Mouse (Mus musculus): ENCODE measurements around the gene Tepsin. TPM values are rescaled to one million over a fixed set of nuclear protein-coding genes. Genes with fewer than 3 reads are reported as not detected.

Tepsin gene
- 23.6 and 24.2 TPM in 2 replicates for polyA plus RNA-seq (2015; fragmentation: Nextera tagmentation; extraction: Ambion mirVana)

GRCm38 (mm10) chr11:120098588-120099511, at the start of gene Tepsin, which contains the start of gene Ndufaf8:
Gene Tepsin (minus strand): TSS chr11:120098731.
Gene Ndufaf8 (plus strand): TSS chr11:120098928.
- H3K4me2 ChIP-seq, result peak within 1 kb of the TSS; percentile 91
- peaks cover 8% of the 10 kb centered on the region; the same call in 1 of the 2 replicates for H3K36me3 ChIP-seq (replicated peaks)
- H3K27me3 ChIP-seq (replicated peaks), result no peaks in the 10 kb centered on the region
- no peaks in the 10 kb centered on the region for H3K9me3 ChIP-seq
- H3K4me1 ChIP-seq, result peaks cover 28% of the 10 kb centered on the region
- peak; percentile 97 for ATAC-seq (replicated peaks)
- peak within 1 kb of the TSS; percentile 82 for H3K9ac ChIP-seq
- H3K27ac ChIP-seq, result peak within 1 kb of the TSS; percentile 92
- under 1% methylated on average over 77 of the region's 77 CpGs for WGBS
- H3K4me3 ChIP-seq, result peak within 1 kb of the TSS; percentile 72

DNA sequence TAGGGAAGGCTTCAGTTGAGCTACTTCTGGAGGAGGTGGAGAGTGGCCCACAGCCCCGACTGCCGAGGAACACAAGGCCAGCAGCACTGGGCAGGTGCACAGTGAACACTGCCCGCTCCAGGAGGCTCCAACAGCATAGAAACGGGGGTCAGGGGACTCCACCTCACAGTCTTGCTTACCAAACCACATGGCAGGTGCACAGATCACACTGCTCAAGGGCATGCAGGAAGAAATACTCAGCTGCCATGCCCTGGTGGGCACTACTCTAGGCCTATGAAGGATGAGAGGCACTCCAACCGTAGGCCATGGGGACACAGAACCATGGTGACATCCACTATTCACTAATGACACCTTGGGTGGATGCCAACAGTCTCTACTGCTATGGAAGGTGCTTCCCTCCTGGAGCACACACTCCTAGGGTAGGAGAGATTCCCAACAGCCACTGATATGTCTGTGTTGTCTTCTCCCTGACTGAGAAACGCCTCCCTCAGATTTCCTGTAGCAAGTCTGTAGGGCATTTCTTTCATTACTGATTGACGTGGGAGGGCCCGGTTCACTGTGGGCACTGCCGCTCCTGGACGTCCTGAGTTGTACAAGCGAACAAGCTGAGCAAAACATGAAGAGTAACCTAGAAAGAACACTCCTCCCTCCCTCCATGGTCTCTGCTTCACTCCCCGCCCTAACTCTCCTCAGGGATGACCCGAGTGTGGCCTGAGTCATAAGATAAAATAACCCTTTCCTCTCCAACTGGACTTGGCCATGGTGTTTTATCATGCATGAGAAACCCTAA, 45.4 kb upstream of the Tepsin start:
- H3K9me3 ChIP-seq, result no peaks in the 10 kb centered on the region
- no peak overlapping the region for H3K4me3 ChIP-seq
- H3K4me2 ChIP-seq, result no peak overlapping the region
- H3K36me3 ChIP-seq (replicated peaks), result no peaks in the 10 kb centered on the region
- no peak for ATAC-seq (replicated peaks)
- 82% methylated on average over 13 of the region's 13 CpGs for WGBS
- no peak overlapping the region for H3K9ac ChIP-seq
- no peaks in the 10 kb centered on the region for H3K27me3 ChIP-seq (replicated peaks)
- peaks cover 7% of the 10 kb centered on the region for H3K4me1 ChIP-seq
- no peak overlapping the region for H3K27ac ChIP-seq

GRCm38 (mm10) chr11:120142601-120143051, 44.1 kb upstream of the Tepsin start:
- WGBS, result 69% methylated on average over 3 of the region's 3 CpGs
- Histone ChIP-seq H3K27me3 (replicated peaks) (no peaks in the 10 kb centered on the region), H3K4me2 (no peak overlapping the region), H3K27ac (no peak overlapping the region), H3K36me3 (replicated peaks) (no peaks in the 10 kb centered on the region), H3K9me3 (no peaks in the 10 kb centered on the region), H3K4me1 (0 out of 2 replicates have a peak, but pooled peaks cover 8% of the 10 kb centered on the region), H3K4me3 (no peak overlapping the region), H3K9ac (no peak overlapping the region)
- ATAC-seq (replicated peaks), result no peak

- no peak overlapping the region for H3K4me3 ChIP-seq
- ATAC-seq (replicated peaks), result no peak
- peaks cover 13% of the 10 kb centered on the region; the same call in 1 of the 2 replicates for H3K4me1 ChIP-seq
- 75% methylated on average over 6 of the region's 6 CpGs for WGBS
- H3K9ac ChIP-seq, result no peak overlapping the region
- H3K27ac ChIP-seq, result no peak overlapping the region
- no peaks in the 10 kb centered on the region for H3K27me3 ChIP-seq (replicated peaks)
- no peaks in the 10 kb centered on the region for H3K9me3 ChIP-seq
- H3K4me2 ChIP-seq, result no peak overlapping the region
- no peaks in the 10 kb centered on the region for H3K36me3 ChIP-seq (replicated peaks)
Measured at GRCm38 (mm10) chr11:120140255-120140654, 41.7 kb upstream of the Tepsin start.

DNA sequence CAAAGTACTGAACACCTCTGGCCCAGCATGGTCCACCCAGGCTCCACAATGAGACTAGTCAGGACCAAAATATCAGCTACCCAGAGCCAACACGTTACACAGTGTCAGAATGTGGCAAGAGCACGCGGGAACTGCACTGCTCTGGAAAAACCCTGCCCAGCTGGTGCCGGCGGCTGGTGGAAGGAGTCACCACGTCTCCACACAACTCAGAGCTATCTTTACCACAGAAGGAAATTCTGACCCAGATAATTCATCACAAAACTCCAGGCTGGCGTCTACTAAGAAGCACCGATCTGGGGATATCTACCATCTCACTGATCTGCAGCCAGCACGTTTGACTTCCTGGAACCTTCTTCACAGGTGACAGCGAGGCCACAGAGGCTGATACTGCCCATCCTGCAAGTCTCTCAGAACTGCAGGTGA, 40.8 kb upstream of the Tepsin start:
- ATAC-seq (replicated peaks), result no peak
- 92% methylated on average over 10 of the region's 10 CpGs for WGBS

DNA sequence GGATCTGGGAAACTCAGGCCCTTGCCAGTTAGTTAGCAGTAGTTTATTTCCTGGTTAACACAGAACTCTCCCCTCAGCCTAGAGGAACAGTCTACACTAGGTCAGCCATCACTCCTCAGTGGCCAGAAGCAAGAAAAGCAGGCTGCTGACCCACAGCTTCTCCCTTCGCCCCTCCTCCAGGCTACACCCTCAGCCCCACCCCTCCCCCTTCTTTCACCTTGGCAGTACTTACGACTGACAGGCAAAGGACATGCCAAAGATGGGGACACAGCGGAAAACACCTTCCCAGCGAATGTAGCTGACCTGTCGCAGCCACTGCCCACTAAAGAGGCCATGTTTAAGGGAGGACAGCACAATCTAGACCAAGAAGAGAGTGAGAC, 39.1 kb upstream of the Tepsin start:
- H3K27me3 ChIP-seq (replicated peaks), result no peaks in the 10 kb centered on the region
- no peaks in the 10 kb centered on the region for H3K9me3 ChIP-seq
- H3K4me3 ChIP-seq, result no peak overlapping the region
- H3K9ac ChIP-seq, result no peak overlapping the region
- H3K27ac ChIP-seq, result no peak overlapping the region
- WGBS, result 56% methylated on average over 5 of the region's 5 CpGs
- no peak overlapping the region for H3K4me2 ChIP-seq
- ATAC-seq (replicated peaks), result no peak
- 0 out of 2 replicates have a peak, but pooled peaks cover 7% of the 10 kb centered on the region for H3K36me3 ChIP-seq (replicated peaks)
- H3K4me1 ChIP-seq, result peaks cover 7% of the 10 kb centered on the region; the same call in 1 of the 2 replicates

More for the DNA sequence above, 40.8 kb upstream of the Tepsin start:
- H3K27me3 ChIP-seq (replicated peaks), result no peaks in the 10 kb centered on the region
- H3K4me3 ChIP-seq, result no peak overlapping the region
- no peak overlapping the region for H3K4me2 ChIP-seq
- H3K27ac ChIP-seq, result no peak overlapping the region
- peaks cover 13% of the 10 kb centered on the region; the same call in 1 of the 2 replicates for H3K4me1 ChIP-seq
- no peaks in the 10 kb centered on the region for H3K9me3 ChIP-seq
- no peaks in the 10 kb centered on the region for H3K36me3 ChIP-seq (replicated peaks)
- no peak overlapping the region for H3K9ac ChIP-seq

DNA sequence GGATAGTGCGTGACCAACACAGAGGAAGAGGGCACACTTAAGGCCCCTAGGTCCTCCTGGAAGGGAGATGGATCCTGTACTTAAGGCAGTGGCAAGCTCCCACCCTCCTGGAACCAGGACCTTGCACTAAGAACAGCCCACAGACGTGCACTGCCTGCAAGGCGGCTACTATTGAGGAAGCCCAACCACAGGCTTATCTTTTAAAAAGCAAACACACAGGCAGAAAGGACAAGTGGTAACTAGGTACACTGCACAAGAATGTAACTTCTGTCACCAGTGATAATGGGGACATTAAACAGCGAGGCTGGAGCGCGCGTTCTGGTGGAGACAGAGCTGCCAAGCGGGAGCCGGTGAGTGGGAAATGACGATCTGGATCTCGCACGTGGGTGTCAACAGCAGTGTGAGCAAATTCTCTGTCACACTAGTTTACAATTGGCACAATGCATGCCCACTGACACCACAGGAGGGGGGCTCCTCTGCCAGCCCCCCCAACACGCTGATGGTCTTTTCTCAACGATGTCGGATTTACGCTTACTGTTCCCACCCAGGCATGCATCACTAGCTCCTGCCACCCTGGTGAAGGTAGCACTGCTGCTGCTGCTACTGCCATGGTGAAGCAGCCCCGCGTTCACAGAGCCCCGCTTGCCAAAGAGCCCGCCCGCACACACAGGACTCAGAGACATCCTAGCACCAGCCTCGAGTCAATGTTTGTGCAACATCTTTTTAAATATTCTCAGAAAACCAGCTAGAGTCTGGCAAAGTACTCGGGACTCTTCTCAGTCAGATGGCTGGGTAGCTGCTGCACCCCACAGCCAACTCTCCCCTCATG, 38.5 kb upstream of the Tepsin start:
- H3K9ac ChIP-seq, result no peak overlapping the region
- H3K4me1 ChIP-seq, result peaks cover 7% of the 10 kb centered on the region; the same call in 1 of the 2 replicates
- H3K9me3 ChIP-seq, result no peaks in the 10 kb centered on the region
- ATAC-seq (replicated peaks), result no peak
- no peak overlapping the region for H3K4me2 ChIP-seq
- WGBS, result 54% methylated on average over 23 of the region's 23 CpGs
- H3K36me3 ChIP-seq (replicated peaks), result 0 out of 2 replicates have a peak, but pooled peaks cover 7% of the 10 kb centered on the region
- no peak overlapping the region for H3K27ac ChIP-seq
- no peaks in the 10 kb centered on the region for H3K27me3 ChIP-seq (replicated peaks)
- no peak overlapping the region for H3K4me3 ChIP-seq

DNA sequence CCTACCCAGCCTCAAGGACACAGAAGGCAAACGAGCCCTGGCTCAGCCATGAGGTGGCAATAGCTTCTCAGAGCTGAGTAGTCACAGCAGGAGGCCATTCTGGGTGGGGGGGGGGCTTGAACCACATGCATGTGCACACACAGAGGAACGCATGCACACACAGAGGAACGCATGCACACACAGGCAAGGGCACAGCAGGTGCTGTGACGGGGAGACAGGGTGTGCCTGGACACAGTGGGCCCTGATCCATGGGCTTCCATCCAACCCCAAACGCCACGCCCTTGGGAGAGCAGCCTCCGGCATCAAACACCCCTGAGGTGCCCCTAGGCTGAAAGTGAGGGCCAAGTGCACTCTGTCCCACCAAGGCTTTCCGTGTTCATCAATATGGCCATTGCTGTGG, 37.7 kb upstream of the Tepsin start:
- Histone ChIP-seq H3K4me2 (no peak overlapping the region), H3K9me3 (no peaks in the 10 kb centered on the region), H3K36me3 (replicated peaks) (0 out of 2 replicates have a peak, but pooled peaks cover 9% of the 10 kb centered on the region), H3K4me3 (no peak overlapping the region), H3K27me3 (replicated peaks) (no peaks in the 10 kb centered on the region), H3K4me1 (peaks cover 7% of the 10 kb centered on the region; the same call in 1 of the 2 replicates), H3K9ac (no peak overlapping the region), H3K27ac (no peak overlapping the region)
- WGBS, result 81% methylated on average over 8 of the region's 8 CpGs
- ATAC-seq (replicated peaks), result no peak

- ATAC-seq (replicated peaks), result no peak
- Histone ChIP-seq H3K4me2 (no peak overlapping the region), H3K9me3 (no peaks in the 10 kb centered on the region), H3K9ac (no peak overlapping the region), H3K36me3 (replicated peaks) (peaks cover 9% of the 10 kb centered on the region; the same call in 1 of the 2 replicates), H3K4me3 (no peak overlapping the region), H3K4me1 (peaks cover 7% of the 10 kb centered on the region; the same call in 1 of the 2 replicates), H3K27ac (no peak overlapping the region), H3K27me3 (replicated peaks) (no peaks in the 10 kb centered on the region)
- WGBS, result 96% methylated on average over 9 of the region's 9 CpGs
Measured at GRCm38 (mm10) chr11:120134847-120135530, 36.5 kb upstream of the Tepsin start.

DNA sequence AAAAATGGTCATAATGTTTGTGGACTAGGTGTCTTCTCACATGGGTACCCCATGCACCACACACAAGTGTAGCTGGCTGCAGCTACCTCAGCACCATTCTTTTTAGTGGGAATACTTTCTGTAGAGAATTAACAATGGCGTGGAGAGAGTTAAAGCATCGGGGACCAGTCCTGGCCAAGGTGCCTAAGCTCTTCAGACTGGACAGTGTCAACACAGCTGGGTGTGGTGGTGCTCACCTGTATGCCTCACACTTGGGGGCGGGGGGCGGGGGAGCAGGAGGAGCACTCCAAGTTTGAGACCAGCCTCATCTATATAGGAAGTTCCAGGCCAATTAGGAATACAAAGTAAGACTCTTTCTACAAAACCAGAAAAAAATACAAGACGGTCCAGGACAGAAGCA, 35.6 kb upstream of the Tepsin start:
- Histone ChIP-seq H3K4me3 (no peak overlapping the region), H3K4me1 (peaks cover 7% of the 10 kb centered on the region; the same call in 1 of the 2 replicates), H3K27ac (no peak overlapping the region), H3K9ac (no peak overlapping the region), H3K27me3 (replicated peaks) (no peaks in the 10 kb centered on the region), H3K9me3 (no peaks in the 10 kb centered on the region), H3K36me3 (replicated peaks) (peaks cover 17% of the 10 kb centered on the region; the same call in 1 of the 2 replicates), H3K4me2 (no peak overlapping the region)
- no peak for ATAC-seq (replicated peaks)
- 94% methylated on average over 5 of the region's 5 CpGs for WGBS

DNA sequence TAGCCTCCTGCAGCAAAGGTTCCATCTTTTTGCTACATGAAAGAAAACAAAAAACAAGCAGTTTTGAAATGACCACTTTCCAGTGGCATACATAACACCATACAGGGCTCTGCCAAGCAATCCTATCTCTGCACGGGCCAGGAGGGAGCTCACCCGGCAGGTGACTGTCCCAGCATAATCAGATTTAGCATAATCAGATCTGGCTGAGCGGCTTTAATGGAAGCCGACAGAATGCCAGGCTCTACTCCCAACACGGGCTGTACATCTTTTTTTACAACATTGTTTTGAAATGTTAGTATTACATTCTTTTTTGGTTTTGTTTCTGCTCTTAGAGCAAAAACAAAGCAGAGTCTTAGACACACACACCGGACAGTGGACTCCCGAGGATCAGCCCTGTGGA, 30.8 kb upstream of the Tepsin start:
- no peak overlapping the region for H3K9ac ChIP-seq
- no peak overlapping the region for H3K27ac ChIP-seq
- ATAC-seq (replicated peaks), result no peak
- no peaks in the 10 kb centered on the region for H3K27me3 ChIP-seq (replicated peaks)
- peaks cover 26% of the 10 kb centered on the region; the same call in 1 of the 2 replicates for H3K36me3 ChIP-seq (replicated peaks)
- H3K9me3 ChIP-seq, result no peaks in the 10 kb centered on the region
- no peaks in the 10 kb centered on the region for H3K4me1 ChIP-seq
- H3K4me3 ChIP-seq, result no peak overlapping the region
- 68% methylated on average over 7 of the region's 7 CpGs for WGBS
- no peak overlapping the region for H3K4me2 ChIP-seq

Data from midbrain, embryonic 15.5 days (tissue).